Mouse (Mus musculus): ENCODE results near the gene Rnaseh2a. TPM values are rescaled to one million over a fixed set of nuclear protein-coding genes. Genes with fewer than 3 reads are reported as not detected.

Gene Rnaseh2a
- total and polyA plus RNA-seq, 3 experiments: 71.6 to 115 (median 83.1) TPM

DNA sequence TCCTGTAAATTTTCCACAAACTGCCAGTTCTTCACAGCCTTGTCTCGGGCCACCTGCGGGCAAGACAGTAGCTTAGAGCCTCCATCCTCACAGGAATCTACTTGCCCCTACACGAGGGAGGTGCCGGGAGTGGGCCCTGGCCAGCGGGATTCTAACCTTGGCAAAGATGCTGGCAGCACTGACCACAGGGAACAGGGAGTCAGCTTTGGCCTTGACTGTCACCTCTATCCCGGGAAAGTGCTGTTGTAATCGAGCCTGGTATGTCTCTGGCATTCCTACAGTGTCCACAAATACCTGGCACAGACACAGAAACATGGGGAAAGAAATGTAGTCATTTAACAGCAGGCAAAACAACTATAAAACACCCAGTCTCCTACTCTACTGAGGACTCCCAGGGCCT lies 9.8 kb downstream of the Rnaseh2a start:
- Histone ChIP-seq H3K9me3 (replicated peaks; ENCODE audit: low read length) (no peaks in the 10 kb centered on the region), H3K4me3 (replicated peaks in 1 of 3; ENCODE audit: low read depth in 2 of 3, low read length in 2 of 3, poor library complexity in 1 of 3) (no peak overlapping the region), H3K27me3 (replicated peaks) (no peaks in the 10 kb centered on the region), H3K79me2 (replicated peaks; ENCODE audit: control insufficient read depth, extremely low read depth, insufficient read depth, poor library complexity, severe bottlenecking) (peaks cover 1% of the 10 kb centered on the region), H3K4me1 (ENCODE audit: control insufficient read depth in 1 of 2, insufficient read depth in 2 of 2) (peaks cover under 1 to 8% of the 10 kb centered on the region in 2 experiments; a peak in 3 of 4 replicates), H3K27ac (ENCODE audit: insufficient read depth, low read depth) (no peak overlapping the region), H3K4me2 (ENCODE audit: insufficient read depth, low read depth, poor library complexity, severe bottlenecking) (no peak overlapping the region), H3K36me3 (replicated peaks in 1 of 2; ENCODE audit: control insufficient read depth in 1 of 2, insufficient read depth in 1 of 2, low read length in 1 of 2) (peaks cover 37 to 74% of the 10 kb centered on the region in 2 experiments), H3K9ac (ENCODE audit: insufficient read depth, low read depth) (no peak overlapping the region)
- no peak for DNase-seq (ENCODE audit: extremely low read depth)
- dilution Hi-C loops (cut with MboI; ENCODE audit: extremely low pct_ligation_motif_present, extremely low pct_unique_long_range_greater_than_20kb, low sequenced_read_pairs) (no loop called here), in situ Hi-C loops (cut with MboI; ENCODE audit: low pct_ligation_motif_present, low pct_unique_long_range_greater_than_20kb, low sequenced_read_pairs) (no loop called here)
- TF ChIP-seq MYC (IDR thresholded peaks at IDR 0.05; ENCODE audit: low read depth, low read length): no peak
- TF ChIP-seq ZC3H11A (IDR thresholded peaks at IDR 0.05; ENCODE audit: low read depth, low read length): no peak
- no peak for TF ChIP-seq JUN (IDR thresholded peaks at IDR 0.05; ENCODE audit: insufficient read depth, low read depth, low read length)
- no peak for TF ChIP-seq NRF1 (IDR thresholded peaks at IDR 0.05; ENCODE audit: low read depth, low read length)

GRCm38 (mm10) chr8:84956768-84957167 lies 12.8 kb downstream of the Rnaseh2a start:
- peaks cover 0 to 7% of the 10 kb centered on the region in 2 experiments; a peak in 2 of 4 replicates for H3K4me1 ChIP-seq (ENCODE audit: control insufficient read depth in 1 of 2, insufficient read depth in 2 of 2)
- dilution Hi-C loops (cut with MboI; ENCODE audit: extremely low pct_ligation_motif_present, extremely low pct_unique_long_range_greater_than_20kb, low sequenced_read_pairs) (no loop called here), in situ Hi-C loops (cut with MboI; ENCODE audit: low pct_ligation_motif_present, low pct_unique_long_range_greater_than_20kb, low sequenced_read_pairs) (no loop called here)
- H3K4me3 ChIP-seq (replicated peaks in 1 of 3; ENCODE audit: low read depth in 2 of 3, low read length in 2 of 3, poor library complexity in 1 of 3): no peak overlapping the region
- TF ChIP-seq MAX (IDR thresholded peaks at IDR 0.05; ENCODE audit: low read length) (no peak), NRF1 (IDR thresholded peaks at IDR 0.05; ENCODE audit: low read depth, low read length) (no peak), USF1 (IDR thresholded peaks at IDR 0.05; ENCODE audit: low read depth, low read length) (no peak), ZMIZ1 (IDR thresholded peaks at IDR 0.05; ENCODE audit: low read depth, low read length) (no peak), ZC3H11A (IDR thresholded peaks at IDR 0.05; ENCODE audit: low read depth, low read length) (no peak), IRF4 (IDR thresholded peaks at IDR 0.05; ENCODE audit: low read depth, low read length) (no peak), BHLHE40 (IDR thresholded peaks at IDR 0.05; ENCODE audit: low read depth, low read length) (no peak), ZNF384 (IDR thresholded peaks at IDR 0.05; ENCODE audit: low read depth, low read length) (no peak), MEF2A (IDR thresholded peaks at IDR 0.05; ENCODE audit: borderline replicate concordance, low read depth, low read length) (no peak), CTCF (conservative IDR thresholded peaks at IDR 0.05 in 1 of 2, IDR thresholded peaks at IDR 0.05 in 1 of 2; ENCODE audit: low read depth in 2 of 2, low read length in 2 of 2) (peak; percentile 90 to 92), UBTF (IDR thresholded peaks at IDR 0.05; ENCODE audit: low read depth, low read length) (no peak), JUN (IDR thresholded peaks at IDR 0.05; ENCODE audit: insufficient read depth, low read depth, low read length) (no peak), TBP (conservative IDR thresholded peaks at IDR 0.05; ENCODE audit: low read depth, low read length) (no peak), POLR2AphosphoS2 (IDR thresholded peaks at IDR 0.05; ENCODE audit: low read depth, low read length) (no peak), MAFK (IDR thresholded peaks at IDR 0.05; ENCODE audit: insufficient replicate concordance, low read length) (no peak), E2F4 (IDR thresholded peaks at IDR 0.05; ENCODE audit: insufficient replicate concordance, low read depth, low read length) (no peak), SIN3A (IDR thresholded peaks at IDR 0.05; ENCODE audit: low read length) (no peak), SMC3 (IDR thresholded peaks at IDR 0.05; ENCODE audit: low read depth, low read length) (peak; percentile 66), MYC (IDR thresholded peaks at IDR 0.05; ENCODE audit: low read depth, low read length) (no peak), MXI1 (IDR thresholded peaks at IDR 0.05; ENCODE audit: low read depth, low read length) (no peak), ETS1 (conservative IDR thresholded peaks at IDR 0.05; ENCODE audit: low read depth, low read length) (no peak), KAT2A (IDR thresholded peaks at IDR 0.05; ENCODE audit: insufficient replicate concordance, low read length) (no peak), POLR2A (IDR thresholded peaks at IDR 0.05; ENCODE audit: low read depth, low read length) (no peak), ZKSCAN1 (IDR thresholded peaks at IDR 0.05; ENCODE audit: borderline replicate concordance, low read depth, low read length) (no peak), RAD21 (IDR thresholded peaks at IDR 0.05; ENCODE audit: low read depth, low read length) (peak; percentile 74)
- peaks cover 29 to 54% of the 10 kb centered on the region in 2 experiments for H3K36me3 ChIP-seq (replicated peaks in 1 of 2; ENCODE audit: control insufficient read depth in 1 of 2, insufficient read depth in 1 of 2, low read length in 1 of 2)
- no peak overlapping the region for H3K4me2 ChIP-seq (ENCODE audit: insufficient read depth, low read depth, poor library complexity, severe bottlenecking)
- DNase-seq (ENCODE audit: extremely low read depth): peak; percentile 82
- H3K27me3 ChIP-seq (replicated peaks): peaks cover 11% of the 10 kb centered on the region
- no peak overlapping the region for H3K9ac ChIP-seq (ENCODE audit: insufficient read depth, low read depth)
- H3K9me3 ChIP-seq (replicated peaks; ENCODE audit: low read length): no peaks in the 10 kb centered on the region
- H3K27ac ChIP-seq (ENCODE audit: insufficient read depth, low read depth): no peak overlapping the region
- H3K79me2 ChIP-seq (replicated peaks; ENCODE audit: control insufficient read depth, extremely low read depth, insufficient read depth, poor library complexity, severe bottlenecking): no peaks in the 10 kb centered on the region

Data from CH12.LX (cell line).